8 mouse cellular contexts compared by ENCODE assay signal in genomic region chr17:28217721-28218649, GRCm38 (mm10). TPM values are rescaled to one million over a fixed set of nuclear protein-coding genes. Genes with fewer than 3 reads are reported as not detected.
DNase-seq lines count a peak whose midpoint lies in the region; ATAC-seq and TF ChIP-seq lines count a peak whose summit lies in the region.

No protein-coding gene starts in this region.

- DNase-seq in cerebellum, postnatal 10 days, result peak; percentile 41 to 49
- no peak for DNase-seq in cerebellum, adult 9-11 months
- DNase-seq in spleen, adult 12 weeks (ENCODE audit: low spot score), result peak; percentile 51
- DNase-seq in yolk sac, embryonic 10.5 days (ENCODE audit: low spot score), result no peak
- no peak for DNase-seq in left cerebral cortex, adult 9 months (ENCODE audit: low spot score in 2 of 2)

- H3K27me3 ChIP-seq in E14TG2a.4 (ENCODE audit: insufficient read depth, low read length), result no peaks in the 10 kb centered on the region
- H3K27me3 ChIP-seq in heart, embryonic 12.5 days (replicated peaks), result peaks cover 24% of the 10 kb centered on the region
- no peaks in the 10 kb centered on the region for H3K27me3 ChIP-seq in lung, embryonic 16.5 days (ENCODE audit: control insufficient read depth, insufficient read depth, low read depth, low read length)

- ATAC-seq in heart, embryonic 12.5 days (ENCODE audit: insufficient number of reproducible peaks, low FRiP score), result no peak
- 0 out of 2 replicates have a peak, but pooled peaks have one; percentile 24 for ATAC-seq in lung, embryonic 16.5 days (ENCODE audit: low read depth)

- TF ChIP-seq CTCF in E14TG2a.4 (conservative IDR thresholded peaks at IDR 0.05; ENCODE audit: low read length), result no peak

- peaks cover 25% of the 10 kb centered on the region for H3K36me3 ChIP-seq in E14TG2a.4 (ENCODE audit: insufficient read depth, low read length)
- no peaks in the 10 kb centered on the region for H3K36me3 ChIP-seq in heart, embryonic 12.5 days
- no peaks in the 10 kb centered on the region for H3K36me3 ChIP-seq in lung, embryonic 16.5 days (ENCODE audit: control insufficient read depth, insufficient read depth, low read length)

- H3K4me3 ChIP-seq in E14TG2a.4 (replicated peaks; ENCODE audit: low read length), result peak overlapping the region; percentile 63
- no peak overlapping the region; the same call in 1 of the 2 replicates for H3K4me3 ChIP-seq in heart, embryonic 12.5 days
- no peak overlapping the region for H3K4me3 ChIP-seq in lung, embryonic 16.5 days (ENCODE audit: low read length)

- H3K4me1 ChIP-seq in E14TG2a.4 (replicated peaks; ENCODE audit: low read depth, low read length), result peaks cover 80% of the 10 kb centered on the region
- H3K4me1 ChIP-seq in heart, embryonic 12.5 days (replicated peaks), result peaks cover 12% of the 10 kb centered on the region
- H3K4me1 ChIP-seq in lung, embryonic 16.5 days (replicated peaks; ENCODE audit: control insufficient read depth, insufficient read depth, low read length), result peaks cover 6% of the 10 kb centered on the region; the same call in 1 of the 2 replicates

- 19% methylated on average over 23 of the region's 23 CpGs for WGBS in heart, embryonic 12.5 days
- 17% methylated on average over 23 of the region's 23 CpGs for WGBS in lung, embryonic 16.5 days

- no peak overlapping the region for H3K9ac ChIP-seq in heart, embryonic 12.5 days
- no peak overlapping the region for H3K9ac ChIP-seq in lung, embryonic 16.5 days (ENCODE audit: low read length)

- peak overlapping the region; percentile 41 for H3K4me2 ChIP-seq in heart, embryonic 12.5 days
- H3K4me2 ChIP-seq in lung, embryonic 16.5 days (ENCODE audit: low read depth, low read length), result peak overlapping the region; percentile 41

- H3K9me3 ChIP-seq in E14TG2a.4 (ENCODE audit: low read length), result no peaks in the 10 kb centered on the region
- no peaks in the 10 kb centered on the region for H3K9me3 ChIP-seq in heart, embryonic 12.5 days (replicated peaks)
- H3K9me3 ChIP-seq in lung, embryonic 16.5 days (ENCODE audit: control insufficient read depth, low read length), result no peaks in the 10 kb centered on the region

- H3K27ac ChIP-seq in heart, embryonic 12.5 days (ENCODE audit: poor library complexity, severe bottlenecking), result no peak overlapping the region
- 0 out of 2 replicates have a peak overlapping the region, but pooled peaks have one; percentile 24 for H3K27ac ChIP-seq in lung, embryonic 16.5 days (ENCODE audit: low read length)

RNA-seq across cellular contexts. Expression of gene Def6, which starts 10.4 kb away (rescaled TPM):
- 3.3 and 4.9 TPM in 2 replicates for polyA plus RNA-seq in heart, embryonic 12.5 days (2016; fragmentation: Nextera tagmentation; extraction: Ambion mirVana)
- polyA plus RNA-seq in lung, embryonic 16.5 days (2015; fragmentation: Nextera tagmentation; extraction: Ambion mirVana), result 5.2 and 8.6 TPM in 2 replicates

RNA-seq across cellular contexts. Expression of gene Ppard, which starts 14.5 kb away (rescaled TPM):
- 1.1 and 1.4 TPM in 2 replicates for polyA plus RNA-seq in heart, embryonic 12.5 days (2016; fragmentation: Nextera tagmentation; extraction: Ambion mirVana)
- 2.7 TPM in 2 replicates for polyA plus RNA-seq in lung, embryonic 16.5 days (2015; fragmentation: Nextera tagmentation; extraction: Ambion mirVana)

RNA-seq across cellular contexts. Expression of gene Zfp523, which starts 41.1 kb away (rescaled TPM):
- 26.8 and 27.1 TPM in 2 replicates for polyA plus RNA-seq in heart, embryonic 12.5 days (2016; fragmentation: Nextera tagmentation; extraction: Ambion mirVana)
- polyA plus RNA-seq in lung, embryonic 16.5 days (2015; fragmentation: Nextera tagmentation; extraction: Ambion mirVana), result 34.2 and 34.9 TPM in 2 replicates

Comparison
In these comparisons a context has a peak if more than half of its experiments do, and no peak if none do; other contexts are left out.
1. DNase-seq: peak in cerebellum, postnatal 10 days (2 of 2) and spleen, adult 12 weeks (single experiment); none in cerebellum, adult 9-11 months (single experiment), yolk sac, embryonic 10.5 days (single experiment) and left cerebral cortex, adult 9 months (0 of 2).